Mouse (Mus musculus) gastrocnemius, adult 18-20 months (tissue): Measurements from ENCODE around the gene H2-Ab1. TPM values are rescaled to one million over a fixed set of nuclear protein-coding genes. Genes with fewer than 3 reads are reported as not detected.
"Not testable (repeated sequence)": the region's sequence is repeated elsewhere in the genome, so short reads cannot be mapped to it uniquely, and the experiment has no call there.

Experiments used
- DNase-seq: peaks from one replicate; pipeline ENCODE4 v3.0.0; 2021; ENCODE audit warnings: low spot score
- long read RNA-seq, 2 experiments: library from polyadenylated mRNA; stranded (forward); transcript quantifications; one replicate each; pipeline ENCODE4 v2.0.0; 2021
- total RNA-seq, 2 experiments: library from RNA; stranded (reverse); gene quantifications; 2 replicates each; pipeline ENCODE4 v1.2.3; 2021

Gene H2-Ab1
- 1 to 10 TPM; 3.0 to 4.8 TPM for total RNA-seq
- long read RNA-seq, experiment 1, transcript H2-Ab1-201 (6 exons, 1,212 nt), result major isoform, 14 of 14 reads
- long read RNA-seq, experiment 1, partial matches to known transcripts, result 0 of 14 reads
- long read RNA-seq, experiment 1, other reads (novel, unspliced or antisense), result 0 of 14 reads
- long read RNA-seq, experiment 2, transcript H2-Ab1-201 (6 exons, 1,212 nt), result major isoform, 9 of 14 reads
- long read RNA-seq, experiment 2, partial matches to known transcripts, result 4 of 14 reads
- long read RNA-seq, experiment 2, other reads (novel, unspliced or antisense), result 1 of 14 reads

DNA sequence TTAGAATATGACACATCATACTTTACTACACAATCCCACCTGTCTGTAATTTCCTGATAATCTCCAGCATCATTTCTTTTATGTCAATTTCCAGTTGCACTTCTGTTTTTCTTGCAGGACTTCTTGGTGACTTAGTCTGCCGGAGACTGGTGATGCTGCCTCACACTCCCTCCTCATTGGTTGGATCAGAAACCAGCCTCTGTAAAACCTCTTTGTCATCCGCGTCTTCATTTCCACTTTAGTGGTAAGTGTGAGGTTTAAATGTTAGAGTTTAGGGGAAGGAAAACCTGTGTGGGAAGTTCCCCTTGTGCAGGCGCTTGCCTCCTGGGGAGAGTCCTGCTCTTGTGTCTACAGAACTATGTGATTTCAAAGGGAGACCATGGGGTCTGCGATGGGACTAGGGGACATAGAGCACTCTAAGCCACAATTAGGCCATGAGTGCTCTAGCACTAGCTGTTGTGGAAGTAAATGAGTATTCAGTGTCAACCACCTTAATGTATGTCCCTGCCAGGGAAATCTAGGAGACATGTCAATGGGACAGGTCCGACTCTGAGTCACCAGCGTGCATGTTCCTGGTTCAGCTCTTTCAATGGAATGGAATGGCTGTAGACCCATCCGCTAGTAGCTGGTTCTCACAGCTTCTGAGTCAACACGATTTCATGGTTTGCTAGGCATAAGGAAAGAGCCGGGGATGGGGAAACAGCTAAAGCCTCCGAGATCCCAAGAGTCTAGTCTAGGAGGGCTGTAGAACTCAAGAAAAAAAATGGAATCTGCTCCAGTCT is at the start of gene H2-Ab1:
Gene H2-Ab1 (plus strand): TSS at position 96 of the 782 bp plus-strand sequence.
- peak; percentile 71 for DNase-seq

DNA sequence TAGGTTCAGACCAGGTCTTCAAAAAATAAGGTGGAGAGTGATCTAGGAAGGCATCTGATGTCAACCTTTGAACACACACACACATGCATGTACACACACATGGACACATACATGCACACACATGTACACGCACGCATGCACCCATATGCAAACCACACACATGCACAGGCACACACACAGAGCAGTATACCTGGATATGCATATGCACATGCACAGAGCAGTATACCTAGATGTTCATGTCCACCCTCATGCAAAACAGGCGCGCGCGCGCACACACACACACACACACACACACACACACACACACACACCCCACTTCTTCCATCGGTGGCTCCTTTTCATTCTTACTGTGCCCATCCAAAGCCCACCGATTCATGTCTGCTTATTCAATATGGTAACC is 49.6 kb upstream of the H2-Ab1 start:
- no peak for DNase-seq

DNA sequence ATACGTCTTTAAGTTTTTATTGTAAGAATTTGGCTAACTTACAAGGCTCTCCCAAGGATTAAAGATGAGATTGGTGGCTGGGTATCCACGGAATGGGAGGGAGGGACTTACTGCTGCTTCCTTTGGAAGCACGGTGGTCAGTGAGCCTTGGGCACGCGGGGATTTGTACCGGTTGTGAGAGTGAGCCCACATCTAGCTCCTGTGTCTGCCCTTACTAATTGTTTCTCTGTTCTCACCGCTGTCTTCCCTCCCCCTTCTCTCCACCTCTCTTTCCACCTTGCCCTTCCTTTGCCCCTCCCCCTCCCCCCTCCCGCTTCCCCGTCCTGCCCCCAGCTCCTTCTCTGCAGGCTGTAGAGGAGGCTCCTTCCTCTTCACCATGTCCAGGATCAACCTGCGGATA is 49.1 kb upstream of the H2-Ab1 start:
- no peak for DNase-seq

DNA sequence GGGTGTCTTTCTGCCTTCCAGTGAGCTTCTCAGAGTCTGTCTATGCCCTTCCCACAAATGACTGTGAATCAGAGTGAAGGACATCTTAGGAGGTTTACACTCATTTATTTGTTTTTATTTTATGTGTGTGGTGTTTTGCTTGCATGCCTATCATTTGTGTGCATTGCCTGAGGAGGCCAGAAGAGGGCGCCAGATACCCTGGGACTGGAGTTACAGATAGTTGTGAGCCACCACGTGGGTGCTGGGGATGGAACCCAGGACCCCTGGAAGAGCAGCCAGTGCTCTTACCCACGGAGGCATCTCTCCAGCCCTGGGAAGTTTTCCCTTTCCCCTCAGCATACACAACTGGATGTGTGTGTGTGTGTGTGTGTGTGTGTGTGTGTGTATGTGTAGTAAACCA is 47.8 kb upstream of the H2-Ab1 start:
- DNase-seq, result no peak

DNA sequence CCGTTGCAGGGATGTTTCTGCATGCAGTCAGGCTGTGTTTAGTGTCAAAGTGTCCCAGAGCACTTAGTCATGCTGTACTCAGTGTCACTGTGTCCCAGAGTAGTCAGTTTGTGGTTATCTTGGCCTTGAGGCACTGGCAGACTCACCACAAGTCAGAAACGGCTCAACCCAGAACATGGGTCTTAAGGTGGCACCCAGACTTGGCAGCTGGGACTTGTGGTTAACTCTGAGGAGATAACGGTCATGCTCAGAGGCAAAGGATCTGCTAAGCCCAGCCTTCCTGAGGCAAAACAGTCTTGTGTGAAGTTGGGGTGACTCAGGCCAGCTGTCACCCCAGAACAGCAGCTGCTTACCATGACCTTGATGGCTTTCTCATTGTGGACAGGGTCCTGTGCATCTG is 46.9 kb upstream of the H2-Ab1 start:
- DNase-seq, result no peak

DNA sequence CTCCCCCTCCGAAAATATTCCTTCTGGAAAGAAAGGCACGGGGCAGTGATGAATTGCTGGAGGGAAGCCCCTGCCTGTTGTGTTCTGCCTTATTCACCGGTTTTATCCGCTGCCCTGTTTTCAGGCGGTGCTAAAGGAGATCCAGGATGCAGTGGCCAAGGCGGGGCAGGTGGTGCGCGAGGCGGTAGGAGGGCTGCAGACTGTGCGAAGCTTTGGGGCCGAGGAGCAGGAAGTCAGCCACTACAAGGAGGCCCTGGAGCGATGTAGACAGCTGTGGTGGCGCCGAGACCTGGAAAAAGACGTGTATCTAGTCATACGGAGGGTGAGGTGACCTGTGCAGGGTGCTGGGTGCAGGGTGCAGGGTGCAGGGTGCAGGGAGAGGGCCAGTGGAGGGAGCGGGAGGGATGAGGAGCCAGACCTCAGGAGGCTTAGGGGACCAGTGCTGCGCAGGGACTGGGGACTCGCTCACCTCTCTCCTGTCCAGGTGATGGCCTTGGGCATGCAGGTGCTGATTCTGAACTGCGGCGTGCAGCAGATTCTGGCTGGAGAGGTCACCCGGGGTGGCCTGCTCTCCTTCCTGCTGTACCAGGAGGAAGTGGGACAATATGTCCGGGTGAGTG is 45.6 kb upstream of the H2-Ab1 start:
- DNase-seq, result no peak

DNA sequence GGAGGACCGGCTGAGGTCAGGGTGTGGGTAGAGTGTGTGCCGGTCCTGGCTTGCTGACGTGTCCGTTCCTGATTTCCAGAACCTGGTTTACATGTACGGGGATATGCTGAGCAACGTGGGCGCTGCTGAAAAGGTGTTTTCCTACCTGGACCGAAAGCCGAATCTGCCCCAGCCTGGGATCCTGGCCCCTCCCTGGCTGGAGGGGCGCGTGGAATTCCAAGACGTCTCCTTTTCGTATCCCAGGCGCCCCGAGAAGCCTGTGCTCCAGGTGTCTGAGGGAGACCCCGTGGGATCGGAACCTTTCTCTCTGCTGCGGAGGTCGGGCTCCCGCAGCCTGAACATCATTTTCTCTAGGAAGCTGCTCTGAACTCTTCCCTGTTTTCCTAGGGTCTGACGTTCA is 43.6 kb upstream of the H2-Ab1 start:
- DNase-seq, result no peak

DNA sequence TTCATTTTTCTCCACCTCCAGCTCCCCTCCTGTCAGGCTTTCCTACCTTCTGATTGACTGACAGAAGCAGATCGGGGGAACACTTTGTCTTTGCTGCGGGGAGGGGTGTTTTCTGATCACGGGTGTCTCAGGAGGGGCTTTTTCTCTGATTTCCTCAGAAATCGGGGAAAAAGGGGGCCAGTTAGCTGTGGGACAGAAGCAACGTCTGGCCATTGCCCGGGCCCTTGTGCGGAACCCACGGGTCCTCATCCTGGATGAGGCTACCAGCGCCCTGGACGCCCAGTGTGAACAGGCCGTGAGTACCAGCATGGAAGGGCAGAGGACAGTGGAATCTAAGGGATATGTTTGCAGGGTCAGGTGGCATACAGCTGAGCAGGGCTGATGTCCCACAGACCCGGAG is 42.3 kb upstream of the H2-Ab1 start:
- DNase-seq, result no peak

DNA sequence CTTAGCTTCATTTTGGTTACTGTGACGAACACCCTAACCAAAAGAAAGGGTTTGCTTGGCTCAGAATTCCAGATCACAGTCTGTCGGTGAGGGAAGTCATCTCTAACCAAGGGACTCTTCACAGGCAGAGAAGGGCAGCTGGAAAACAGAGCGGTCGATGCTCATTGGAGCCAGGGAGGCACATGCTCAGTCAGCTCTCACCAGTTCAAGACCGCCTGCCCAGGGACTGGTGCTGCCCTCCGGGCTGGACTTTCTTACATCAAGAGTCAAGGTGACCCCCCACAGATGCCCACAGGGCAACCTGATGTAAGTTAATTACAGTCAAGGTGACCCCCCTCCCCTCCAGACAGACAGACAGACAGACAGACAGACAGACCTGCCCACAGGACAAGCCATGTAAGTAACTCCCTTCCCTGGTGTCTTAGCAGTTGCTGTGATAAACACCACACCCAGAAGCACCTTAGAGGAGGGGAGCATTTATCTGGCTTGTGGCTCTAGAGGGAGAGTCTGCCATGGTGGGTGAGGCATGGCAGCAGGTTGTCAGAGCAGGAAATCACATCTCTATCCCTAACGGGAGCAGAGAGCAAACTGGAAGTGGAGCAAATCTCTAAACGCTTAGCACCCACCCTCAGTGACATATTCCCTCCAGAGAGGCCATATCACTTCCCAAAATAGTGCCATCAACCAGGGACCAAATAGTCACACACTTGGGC is 40.1 kb upstream of the H2-Ab1 start:
- no peak for DNase-seq

DNA sequence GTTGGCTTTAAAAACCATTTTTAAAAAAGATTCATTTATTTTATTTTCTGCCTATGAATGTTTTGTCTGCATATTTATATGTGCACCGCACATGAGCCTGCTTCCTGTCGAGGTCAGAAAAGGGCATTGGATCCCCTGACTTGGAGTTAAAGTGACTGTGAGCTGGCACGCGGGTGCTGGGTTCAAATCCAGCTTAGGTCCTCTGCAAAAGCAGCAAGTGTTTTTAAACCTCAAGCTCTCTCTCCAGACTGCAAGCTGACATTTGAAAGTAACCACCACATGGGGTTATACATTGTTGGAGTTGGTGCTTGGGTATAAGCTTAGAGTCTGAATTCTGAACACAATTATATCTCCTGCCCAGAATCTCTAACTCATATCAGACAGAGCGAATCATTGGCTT is 39.5 kb upstream of the H2-Ab1 start:
- no peak for DNase-seq

DNA sequence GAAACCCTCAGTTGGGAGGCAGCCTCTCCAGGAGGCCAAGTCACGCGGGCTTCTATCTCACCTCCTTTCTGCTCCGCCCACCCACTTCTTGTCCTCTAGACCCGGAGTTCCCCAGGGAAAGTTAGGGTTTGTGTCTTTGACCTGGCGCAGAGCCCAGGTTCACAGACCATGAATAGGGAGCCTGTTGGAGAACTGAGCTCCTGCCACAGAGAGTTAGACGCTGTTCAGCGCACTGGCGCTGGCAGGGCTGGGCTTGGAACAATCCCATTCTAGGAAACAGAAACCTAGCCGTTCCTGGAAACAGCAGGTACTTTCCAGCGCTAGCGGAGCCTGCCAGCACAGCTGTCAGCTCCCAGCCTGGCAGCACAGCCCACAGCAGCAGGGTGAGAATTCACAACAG is 38.8 kb upstream of the H2-Ab1 start:
- peak; percentile 79 for DNase-seq

DNA sequence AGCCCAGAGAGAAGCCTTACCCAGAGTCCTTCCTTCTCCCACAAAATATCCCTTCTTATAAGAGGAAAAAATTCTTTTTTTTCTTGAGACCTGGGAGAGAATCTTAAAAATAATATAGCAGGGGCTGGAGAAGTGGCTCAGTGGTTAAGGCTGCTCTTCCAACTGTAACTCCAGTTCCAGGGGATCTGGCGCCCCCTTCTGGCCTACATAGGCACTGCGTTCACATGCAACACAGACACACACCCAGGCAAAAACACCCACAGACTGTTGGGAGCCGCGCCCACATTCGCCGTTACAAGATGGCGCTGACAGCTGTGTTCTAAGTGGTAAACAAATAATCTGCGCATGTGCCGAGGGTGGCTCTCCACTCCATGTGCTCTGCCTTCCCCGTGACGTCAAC is 38.4 kb upstream of the H2-Ab1 start:
- not testable (repeated sequence) for DNase-seq

DNA sequence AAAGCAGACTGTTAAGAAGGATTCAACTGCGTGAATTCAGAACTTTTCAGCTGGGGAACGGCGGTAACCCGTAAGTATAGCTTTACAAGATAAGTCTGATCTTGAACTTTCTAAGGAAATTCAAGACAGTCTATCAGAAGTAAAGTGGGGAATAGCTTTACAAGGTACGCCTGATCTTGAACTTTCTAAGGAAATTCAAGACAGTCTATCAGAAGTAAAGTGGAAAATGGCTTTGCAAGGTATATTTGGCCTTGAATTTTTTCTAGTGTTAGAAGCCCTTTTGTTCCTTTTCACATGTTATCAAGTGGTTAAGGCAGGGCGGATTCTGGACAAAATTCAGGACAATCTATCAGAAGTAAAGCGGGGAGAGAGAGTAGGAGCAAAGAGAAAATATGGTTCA is 37.7 kb upstream of the H2-Ab1 start:
- peak; percentile 66 for DNase-seq

DNA sequence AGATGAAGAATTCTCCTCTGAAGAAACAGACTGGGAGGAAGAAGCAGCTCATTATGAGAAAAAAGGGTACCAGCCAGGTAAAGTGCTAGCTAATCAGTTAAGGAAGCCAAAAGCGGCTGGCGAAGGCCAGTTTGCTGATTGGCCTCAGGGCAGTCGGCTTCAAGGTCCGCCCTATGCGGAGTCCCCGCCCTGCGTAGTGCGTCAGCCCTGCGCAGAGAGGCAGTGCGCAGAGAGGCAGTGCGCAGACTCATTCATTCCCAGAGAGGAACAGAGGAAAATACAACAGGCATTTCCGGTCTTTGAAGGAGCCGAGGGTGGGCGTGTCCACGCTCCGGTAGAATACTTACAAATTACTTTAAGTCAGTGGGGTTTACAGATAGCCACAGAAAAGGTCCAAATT is 37.1 kb upstream of the H2-Ab1 start:
- not testable (repeated sequence) for DNase-seq

DNA sequence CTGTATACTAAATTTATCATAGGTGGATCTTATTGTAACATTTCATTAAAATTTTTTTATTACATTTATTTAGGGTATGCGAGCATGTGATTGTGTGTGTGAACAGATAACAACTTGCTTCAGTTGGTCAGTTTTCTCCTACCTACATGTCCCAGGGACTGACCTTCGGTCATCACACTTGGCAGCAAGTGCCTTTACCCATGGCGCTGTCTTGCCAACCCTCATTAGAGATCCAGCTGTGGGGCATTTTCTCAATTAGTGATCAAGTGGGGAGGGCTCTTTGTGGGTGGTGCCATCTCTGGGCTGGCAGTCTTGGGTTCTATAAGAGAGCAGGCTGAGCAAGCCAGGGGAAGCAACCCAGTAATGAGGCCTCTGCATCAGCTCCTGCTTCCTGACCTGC is 32.7 kb upstream of the H2-Ab1 start:
- DNase-seq, result no peak

DNA sequence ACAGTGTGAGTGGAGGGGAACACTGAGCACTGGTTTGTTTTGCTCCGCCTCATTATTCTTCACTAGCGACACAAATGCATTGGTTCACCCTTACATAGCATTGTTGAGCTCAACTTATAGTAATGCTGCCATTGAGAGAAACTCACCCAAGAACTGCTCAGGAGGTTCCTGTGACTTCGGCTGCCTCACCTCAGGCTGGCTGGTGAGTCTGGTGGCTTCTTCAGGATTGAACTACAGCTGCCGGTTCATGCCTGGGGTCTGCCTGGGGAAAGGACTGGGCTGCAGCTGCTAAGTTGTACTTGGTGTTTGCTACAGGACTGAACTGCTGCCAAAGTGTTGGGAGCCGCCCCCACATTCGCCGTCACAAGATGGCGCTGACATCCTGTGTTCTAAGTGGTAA is 32.1 kb upstream of the H2-Ab1 start:
- no peak for DNase-seq

DNA sequence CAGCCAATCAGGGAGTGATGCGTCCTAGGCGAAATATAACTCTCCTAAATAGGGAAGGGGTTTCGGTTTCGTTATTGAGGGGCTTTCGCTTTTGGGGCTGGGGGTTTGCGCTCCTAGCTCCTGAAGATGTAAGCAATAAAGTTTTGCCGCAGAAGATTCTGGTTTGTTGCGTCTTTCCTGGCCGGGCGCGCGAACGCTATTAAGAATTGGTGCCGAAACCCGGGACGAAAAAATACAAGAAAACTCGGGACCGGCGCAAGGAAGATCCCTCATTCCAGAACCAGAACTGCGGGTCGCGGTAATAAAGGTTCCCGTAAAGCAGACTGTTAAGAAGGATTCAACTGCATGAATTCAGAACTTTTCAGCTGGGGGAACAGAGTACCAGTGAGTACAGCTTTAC is 31.6 kb upstream of the H2-Ab1 start:
- DNase-seq, result not testable (repeated sequence)

DNA sequence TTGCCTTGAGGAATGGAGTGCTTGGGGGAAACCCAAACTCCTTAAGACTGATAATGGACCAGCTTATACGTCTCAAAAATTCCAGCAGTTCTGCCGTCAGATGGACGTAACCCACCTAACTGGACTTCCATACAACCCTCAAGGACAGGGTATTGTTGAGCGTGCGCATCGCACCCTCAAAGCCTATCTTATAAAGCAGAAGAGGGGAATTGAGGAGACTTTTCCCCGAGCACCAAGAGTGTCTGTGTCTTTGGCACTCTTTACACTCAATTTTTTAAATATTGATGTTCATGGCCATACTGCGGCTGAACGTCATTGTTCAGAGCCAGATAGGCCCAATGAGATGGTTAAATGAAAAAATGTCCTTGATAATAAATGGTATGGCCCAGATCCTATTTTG is 26.5 kb upstream of the H2-Ab1 start:
- not testable (repeated sequence) for DNase-seq

DNA sequence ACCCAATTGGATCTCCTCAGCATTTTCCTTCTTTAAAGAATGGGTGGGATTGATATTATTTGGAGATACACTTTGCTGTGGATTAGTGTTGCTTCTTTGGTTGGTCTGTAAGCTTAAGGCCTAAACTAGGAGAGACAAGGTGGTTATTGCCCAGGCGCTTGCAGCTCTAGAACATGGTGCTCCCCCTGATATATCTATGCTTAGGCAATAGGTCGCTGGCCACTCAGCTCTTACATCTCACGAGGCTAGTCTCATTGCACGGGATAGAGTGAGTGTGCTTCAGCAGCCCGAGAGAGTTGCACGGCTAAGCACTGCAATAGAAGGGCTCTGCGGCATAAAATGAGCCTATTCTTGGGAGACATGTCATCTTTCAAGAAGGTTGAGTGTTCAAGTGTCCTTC is 25.5 kb upstream of the H2-Ab1 start:
- DNase-seq, result not testable (repeated sequence)

DNA sequence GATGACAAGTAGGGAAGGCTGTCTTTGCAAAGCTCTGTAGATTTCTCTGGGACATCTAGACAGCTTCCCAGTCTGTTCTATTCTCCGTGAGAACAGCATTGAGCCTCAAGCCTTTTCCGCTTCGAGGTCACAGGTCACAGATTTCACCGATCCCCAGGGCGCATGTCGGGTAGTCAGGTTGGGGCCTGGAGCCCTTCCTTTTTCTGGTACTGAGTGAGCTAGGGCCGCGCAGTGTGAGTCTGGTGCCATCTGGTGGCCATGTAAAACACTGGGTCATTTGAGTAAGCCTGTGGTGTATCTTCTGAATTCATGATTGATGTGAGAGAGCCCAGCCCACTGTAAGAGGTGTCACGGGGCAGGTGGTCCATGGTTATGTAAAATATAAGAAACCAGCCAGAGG is 22.6 kb upstream of the H2-Ab1 start:
- DNase-seq, result peak; percentile 85

DNA sequence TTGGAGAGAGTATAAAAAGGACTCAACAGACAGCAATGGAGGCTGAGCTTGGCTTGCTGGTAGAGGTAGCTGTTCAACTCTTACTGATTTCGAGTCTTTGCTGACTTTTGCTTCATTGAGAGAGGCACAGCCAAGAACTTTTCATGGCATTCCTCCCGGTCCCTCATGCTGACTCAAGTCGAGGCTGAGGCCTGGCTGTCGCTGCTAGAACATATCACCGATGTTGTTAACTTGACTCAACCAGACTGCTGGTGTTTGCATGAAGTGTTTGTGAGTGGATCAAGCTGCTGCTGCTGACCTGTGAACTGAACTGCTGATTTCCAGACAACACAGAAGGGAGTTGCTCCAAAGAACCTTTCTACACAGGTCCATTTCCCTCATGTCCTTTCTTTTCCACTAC is 20.8 kb upstream of the H2-Ab1 start:
- no peak for DNase-seq

DNA sequence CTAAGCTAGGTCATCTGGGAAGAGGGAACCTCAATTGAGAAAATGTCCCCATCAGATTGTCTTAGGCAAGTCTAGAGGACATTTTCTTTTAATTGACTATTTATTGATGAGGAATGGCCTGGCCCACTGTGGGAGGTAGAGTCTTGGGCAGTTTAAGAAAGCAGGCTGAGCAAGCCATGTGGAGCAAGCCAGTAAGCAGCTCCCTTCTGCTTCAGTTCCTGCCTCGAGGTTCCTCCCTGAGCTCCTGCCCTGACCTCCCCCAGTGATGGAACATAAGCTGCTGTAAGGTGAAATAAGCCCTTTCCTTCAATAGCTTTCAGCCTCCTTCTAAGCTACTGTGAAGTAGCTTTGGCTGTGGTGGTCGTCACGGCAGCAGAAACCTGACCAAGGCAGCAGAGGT is 19.7 kb upstream of the H2-Ab1 start:
- no peak for DNase-seq
